Mouse (Mus musculus) adrenal gland, adult 18-20 months (tissue): Measurements from ENCODE around the gene Gdf15. TPM values are rescaled to one million over a fixed set of nuclear protein-coding genes. Genes with fewer than 3 reads are reported as not detected.

Experiments
- DNase-seq, 2 experiments: peaks; one replicate each; pipeline ENCODE4 v3.0.0; 2021 to 2022; ENCODE audit warnings: low spot score in 2 of 2
- long read RNA-seq, 2 experiments: library from polyadenylated mRNA; stranded (forward); transcript quantifications; one replicate each; pipeline ENCODE4 v2.0.0; 2021
- total RNA-seq, 2 experiments: library from RNA; stranded (reverse); gene quantifications; 1 replicate in 1 of 2; 2 replicates in 1 of 2; pipeline ENCODE4 v1.2.3; 2021

Gene Gdf15
- total RNA-seq = 1 to 10 TPM; 2.2 to 6.4 TPM
- long read RNA-seq, experiment 1, partial matches to known transcripts = 0 of 1 reads
- long read RNA-seq, experiment 1, other reads (novel, unspliced or antisense) = 0 of 1 reads
- long read RNA-seq, experiment 2, transcript Gdf15-201 (2 exons, 1,545 nt) = major isoform, 6 of 6 reads
- long read RNA-seq, experiment 2, partial matches to known transcripts = 0 of 6 reads
- long read RNA-seq, experiment 2, other reads (novel, unspliced or antisense) = 0 of 6 reads

DNA sequence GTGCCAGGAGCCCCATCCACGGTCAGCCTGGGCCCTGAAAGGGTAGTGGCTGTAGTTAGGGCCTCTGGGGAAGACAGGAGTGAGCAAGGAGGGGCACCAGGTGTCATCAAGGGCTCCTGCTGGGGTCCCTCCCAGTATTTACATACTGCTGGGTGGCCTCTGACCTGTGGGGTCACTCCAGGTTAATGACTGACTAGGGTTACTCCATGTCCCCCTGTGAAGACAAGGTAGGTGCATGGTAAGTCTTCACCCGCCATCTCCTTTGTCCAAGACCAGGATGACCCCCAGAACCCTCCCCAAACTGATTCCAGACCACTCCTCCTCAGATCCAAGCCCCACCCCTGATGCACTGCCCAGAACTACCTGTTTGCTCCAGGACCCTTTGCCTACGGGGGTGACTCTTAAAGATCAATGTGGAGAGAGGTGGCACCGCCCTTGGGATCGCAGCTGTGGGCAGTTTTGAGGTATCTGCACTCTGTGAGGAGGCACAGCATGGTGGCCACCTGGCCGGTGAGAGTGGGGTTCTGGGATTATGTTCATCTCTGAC is at the start of gene Gdf15:
TSS of gene Gdf15 (minus strand) at position 111 of the 547 bp plus-strand sequence.
- no peak for DNase-seq

DNA sequence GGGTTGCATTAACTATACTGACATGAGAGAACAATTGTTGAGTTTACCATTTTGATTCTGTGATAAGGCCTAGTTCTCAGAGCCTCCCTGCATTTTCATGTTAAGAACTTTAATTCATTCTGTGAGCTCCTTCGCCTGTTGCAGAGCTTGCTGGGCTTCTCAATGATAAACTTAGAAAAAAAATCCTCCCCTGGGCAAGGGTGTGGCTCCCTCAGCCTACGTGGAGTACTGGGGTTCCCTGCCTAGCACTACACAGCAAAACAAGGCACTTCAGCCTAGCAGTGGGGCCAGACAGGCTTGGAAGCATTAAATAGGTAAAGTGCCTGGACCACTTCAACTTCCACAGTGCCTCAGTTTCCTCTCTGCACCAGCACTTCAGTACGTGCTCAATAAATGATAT is 49.2 kb upstream of the Gdf15 start:
- no peak for DNase-seq

DNA sequence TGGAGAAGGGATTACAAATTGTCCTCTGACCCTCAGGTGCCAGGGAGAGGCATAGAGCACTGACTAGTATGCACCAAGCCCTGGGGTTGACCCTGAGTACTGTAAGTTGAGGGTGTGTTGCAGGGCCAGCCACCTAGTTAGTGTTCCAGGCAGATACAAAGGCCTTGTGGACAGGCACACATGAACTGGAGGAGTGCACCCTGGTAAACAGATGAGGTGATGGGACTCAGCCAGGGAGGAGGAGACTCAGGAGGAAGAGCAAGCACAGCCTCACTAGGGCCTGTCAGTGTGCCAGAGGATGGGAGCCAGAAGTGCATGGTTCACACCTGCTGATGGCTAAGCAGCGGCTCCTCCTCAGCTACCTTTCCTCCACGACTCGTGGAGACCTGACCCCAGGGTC is 47.8 kb upstream of the Gdf15 start:
- DNase-seq = no peak

DNA sequence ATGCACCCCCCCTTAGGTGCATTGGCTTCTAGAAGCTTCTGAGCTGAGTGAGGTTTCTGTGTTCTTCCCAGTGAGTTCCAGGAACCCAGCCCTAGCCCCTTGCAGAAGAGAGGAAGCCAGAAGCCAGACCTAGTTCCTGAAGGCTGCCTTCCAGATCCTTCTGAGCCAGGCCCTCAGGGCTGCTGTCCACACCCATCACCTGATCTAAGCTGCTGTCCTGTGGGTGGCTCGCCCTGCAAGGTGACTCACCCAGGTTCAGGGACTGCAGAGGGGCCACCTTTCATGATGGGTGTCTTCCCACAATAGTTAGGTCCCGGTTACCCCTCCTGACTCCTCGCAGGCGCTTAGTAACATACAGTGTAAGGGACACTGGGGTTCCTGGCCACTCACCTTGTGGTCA is 47.1 kb upstream of the Gdf15 start:
- DNase-seq = no peak

DNA sequence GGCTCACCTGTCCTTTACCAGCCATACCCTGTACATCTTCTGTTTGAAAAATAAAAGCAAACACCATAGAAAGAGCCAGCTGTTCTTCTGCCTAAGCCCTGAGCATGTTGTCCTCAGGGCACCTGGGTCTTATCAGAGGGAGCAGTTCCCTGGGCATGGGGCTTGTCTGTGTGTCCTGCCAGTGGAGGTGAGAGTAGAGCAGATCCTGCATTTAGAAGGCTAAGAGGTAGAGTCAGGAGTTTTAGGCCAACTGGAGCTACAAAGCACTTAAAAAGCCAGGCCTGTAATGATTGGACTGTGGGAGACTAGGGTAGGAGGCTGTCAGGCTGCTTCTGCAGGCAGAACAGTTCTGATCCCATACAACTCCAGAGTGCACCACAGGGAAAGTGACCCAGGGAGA is 46.4 kb upstream of the Gdf15 start:
- DNase-seq = no peak

DNA sequence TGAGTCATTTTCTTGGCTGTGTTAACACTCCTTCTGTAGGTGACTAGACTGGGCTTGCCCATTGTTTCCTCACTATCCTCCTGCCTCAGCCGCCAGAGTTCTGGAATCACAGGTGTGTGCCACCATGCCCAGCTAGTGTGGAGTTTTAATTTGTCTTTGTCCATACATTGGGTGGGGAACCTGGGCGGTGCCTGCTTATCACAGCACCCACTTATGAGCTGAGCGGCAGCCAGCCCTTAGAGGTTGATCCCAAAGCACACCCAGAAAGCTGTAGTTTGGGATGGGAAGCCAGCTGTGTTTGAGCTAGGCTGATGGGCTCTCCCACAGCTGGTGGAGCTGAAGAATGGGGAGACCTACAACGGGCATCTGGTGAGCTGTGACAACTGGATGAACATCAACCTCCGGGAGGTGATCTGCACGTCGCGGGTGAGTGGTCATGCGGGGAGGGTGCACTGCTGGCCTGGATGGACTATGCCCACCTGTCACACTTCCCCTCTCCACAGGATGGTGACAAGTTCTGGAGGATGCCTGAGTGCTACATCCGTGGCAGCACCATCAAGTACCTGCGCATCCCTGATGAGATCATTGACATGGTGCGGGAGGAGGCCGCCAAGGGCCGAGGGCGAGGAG is 45.3 kb upstream of the Gdf15 start:
- no peak for DNase-seq

DNA sequence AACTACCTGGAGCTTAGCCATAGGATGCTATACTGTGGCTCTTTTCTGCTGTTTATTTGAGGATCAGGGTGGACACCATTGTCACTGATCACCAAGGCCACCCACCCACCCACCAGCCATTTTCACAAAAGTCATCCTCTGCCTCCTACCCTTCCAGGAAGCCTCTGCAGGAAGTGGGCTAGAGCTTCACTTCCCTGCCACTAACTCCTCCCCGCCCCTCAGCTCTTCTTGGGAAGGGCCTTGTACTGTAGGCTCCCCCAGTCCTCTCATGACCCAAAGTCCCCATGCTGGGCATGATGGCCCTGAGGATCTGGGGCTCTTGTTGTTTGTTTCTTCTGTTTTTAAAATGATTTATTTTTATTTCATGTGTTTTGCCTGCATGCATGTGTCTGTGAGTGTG is 43.1 kb upstream of the Gdf15 start:
- no peak for DNase-seq

DNA sequence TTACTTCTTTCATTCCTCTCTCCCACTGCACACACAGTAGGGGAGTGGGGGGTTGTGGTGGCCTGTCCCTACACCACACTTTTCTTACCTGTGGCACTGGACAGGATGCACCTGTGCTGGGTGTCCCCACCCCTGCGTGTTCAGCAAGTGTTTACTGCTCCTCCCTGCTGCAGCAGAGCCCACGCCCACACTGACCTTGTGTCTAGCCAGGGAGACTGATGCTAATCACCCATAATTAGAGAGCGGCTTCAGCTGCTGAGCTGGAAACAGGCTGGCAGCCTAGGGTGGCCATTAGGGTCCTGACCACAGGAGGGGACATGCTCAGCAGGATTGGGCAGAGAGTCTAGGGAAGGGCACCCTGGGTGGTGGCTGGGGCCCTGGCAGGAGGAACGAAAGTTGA is 42.5 kb upstream of the Gdf15 start:
- DNase-seq = no peak

DNA sequence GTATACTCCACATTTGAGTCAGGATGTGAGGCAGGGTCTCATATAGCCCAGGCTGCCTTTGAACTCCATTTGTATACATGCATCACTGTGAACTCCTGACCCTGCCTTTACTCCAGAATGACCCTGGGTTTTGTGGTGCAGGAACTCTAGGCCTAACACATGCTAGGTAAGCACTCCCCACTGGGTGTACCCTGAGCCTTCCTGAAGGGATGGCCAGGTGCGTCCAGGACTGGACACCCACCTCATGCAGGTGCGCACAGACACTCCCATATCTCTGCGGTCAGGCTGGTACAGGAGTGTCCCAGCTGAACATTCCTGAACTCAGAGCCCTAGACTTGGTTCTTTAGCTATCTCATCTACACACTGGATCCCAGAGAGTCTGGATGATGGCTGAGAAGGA is 41.9 kb upstream of the Gdf15 start:
- DNase-seq = no peak

DNA sequence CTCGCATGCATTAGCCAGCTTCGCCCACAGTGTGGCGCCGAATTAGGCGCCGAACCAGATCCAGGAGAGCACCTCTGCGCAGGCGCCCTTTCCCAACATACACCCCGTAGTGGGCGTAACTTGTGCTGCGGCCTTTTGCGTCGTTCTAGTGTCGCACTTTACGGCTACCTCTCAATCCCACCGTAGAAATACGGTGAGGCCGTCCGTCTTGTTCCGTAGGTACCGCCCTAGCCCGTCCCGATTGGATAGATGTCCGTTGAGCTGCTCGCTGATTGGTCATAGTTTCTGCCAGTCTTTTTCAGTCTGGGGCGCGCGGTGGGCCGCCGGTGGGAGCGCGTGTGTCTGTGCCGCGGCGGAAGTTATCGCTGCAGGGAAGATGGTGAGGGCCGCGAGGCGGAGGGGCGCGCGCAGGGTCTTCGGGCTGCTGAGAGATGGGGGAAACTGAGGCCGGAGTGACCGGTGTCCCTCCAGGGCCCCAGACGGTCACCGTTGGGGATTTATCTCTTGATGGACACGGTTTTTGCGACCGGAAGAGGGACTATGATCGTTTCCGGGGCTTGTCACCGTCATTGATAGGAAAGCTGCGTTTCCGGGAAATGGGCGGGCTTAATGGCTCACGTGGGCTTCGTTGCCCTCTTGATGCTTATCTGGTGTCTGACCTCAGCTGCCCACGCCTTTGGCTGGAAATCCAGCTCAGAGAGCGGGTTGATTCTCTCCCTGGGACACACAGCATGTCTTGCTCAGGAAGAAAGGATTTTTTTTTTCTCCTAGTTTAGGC is 41.0 kb upstream of the Gdf15 start, which contains the start of gene Lsm4:
TSS of gene Lsm4 (plus strand) at position 170 of the 778 bp plus-strand sequence.
- DNase-seq = peak; percentile 95 to 97

DNA sequence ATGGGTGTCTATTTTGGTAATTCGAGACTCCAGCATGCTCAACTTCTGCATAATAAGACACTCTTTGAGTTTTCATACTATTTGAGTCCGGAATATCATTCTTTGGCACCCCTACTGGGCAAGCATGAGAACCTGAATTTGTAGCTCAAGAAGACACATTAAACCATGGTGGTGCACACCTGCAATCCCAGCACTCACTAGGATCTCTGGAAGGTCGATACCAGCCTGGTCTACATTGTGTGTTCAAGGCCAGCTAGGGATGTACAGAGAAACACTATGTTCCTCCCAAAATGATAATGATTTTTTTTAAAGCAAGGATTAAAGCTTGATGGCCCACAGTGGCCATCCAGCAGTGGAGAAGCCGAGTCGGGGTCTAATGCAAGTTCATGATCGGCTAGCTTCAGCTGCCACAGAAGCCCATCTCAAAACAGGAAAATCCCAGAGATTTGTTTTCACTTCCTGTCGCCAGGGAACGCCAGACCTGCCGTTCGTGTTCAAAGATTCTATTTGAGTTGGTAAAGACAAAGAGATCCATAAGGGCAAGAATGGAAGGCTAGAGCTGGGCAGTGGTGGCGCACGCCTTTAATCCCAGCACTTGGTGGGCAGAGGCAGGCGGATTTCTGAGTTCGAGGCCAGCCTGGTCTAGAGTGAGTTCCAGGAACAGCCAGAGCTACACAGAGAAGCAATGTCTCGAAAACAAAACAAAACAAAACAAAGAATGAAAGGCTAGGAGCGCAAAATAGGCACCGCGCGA is 40.2 kb upstream of the Gdf15 start:
- DNase-seq = no peak

DNA sequence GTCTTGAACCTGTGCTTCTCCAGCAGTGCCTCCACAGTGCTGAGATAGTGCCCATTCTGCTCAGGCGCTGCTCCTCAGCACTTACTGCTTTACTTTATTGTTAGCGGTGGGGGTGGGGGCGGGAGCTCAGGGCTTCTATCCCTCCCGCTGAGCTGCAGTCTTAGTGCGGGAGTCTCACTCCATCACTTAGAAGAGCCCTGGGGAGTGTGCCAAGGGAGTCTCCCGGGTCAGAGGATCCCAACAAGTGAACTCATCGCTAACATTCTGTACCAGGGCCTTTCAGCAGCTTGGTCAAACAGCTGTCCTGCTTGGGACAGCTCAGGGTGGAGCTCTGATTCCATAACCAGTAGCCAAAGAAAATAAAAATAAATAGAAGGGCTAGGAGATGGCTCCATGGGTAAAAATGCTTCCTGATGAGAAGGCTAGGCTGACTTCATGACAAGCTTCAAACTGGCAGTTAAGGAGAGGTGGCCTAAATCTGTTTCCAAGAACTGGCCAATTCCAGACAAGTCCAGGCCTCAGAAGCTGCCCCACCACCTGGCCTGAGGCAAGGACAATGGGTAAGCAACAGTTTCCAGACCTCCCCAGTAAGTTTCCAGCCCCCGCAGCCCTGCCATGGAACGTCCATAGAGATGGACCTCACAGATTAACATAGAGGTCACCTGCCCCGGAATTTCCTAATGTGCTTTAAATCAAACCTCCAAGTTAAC is 39.5 kb upstream of the Gdf15 start:
- DNase-seq = no peak

DNA sequence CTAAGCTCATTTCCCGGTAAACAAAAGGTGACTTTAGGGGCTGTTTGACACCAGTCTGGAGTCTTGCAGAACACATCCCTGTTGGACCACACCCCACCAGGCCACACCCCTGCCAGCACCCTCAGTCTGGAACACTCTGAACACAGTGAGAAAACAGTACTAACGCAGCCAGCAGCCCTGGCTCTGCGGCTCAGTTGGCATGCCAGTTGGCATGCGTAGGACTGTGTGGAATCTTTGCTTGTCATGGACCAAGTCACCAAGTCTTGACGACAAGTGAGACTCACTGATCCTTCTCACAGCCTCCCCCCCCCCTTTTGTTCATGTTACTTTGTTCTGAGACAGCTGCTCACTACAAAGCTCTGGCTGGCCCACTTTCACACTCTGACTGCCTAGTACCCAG is 34.8 kb upstream of the Gdf15 start:
- DNase-seq = no peak

DNA sequence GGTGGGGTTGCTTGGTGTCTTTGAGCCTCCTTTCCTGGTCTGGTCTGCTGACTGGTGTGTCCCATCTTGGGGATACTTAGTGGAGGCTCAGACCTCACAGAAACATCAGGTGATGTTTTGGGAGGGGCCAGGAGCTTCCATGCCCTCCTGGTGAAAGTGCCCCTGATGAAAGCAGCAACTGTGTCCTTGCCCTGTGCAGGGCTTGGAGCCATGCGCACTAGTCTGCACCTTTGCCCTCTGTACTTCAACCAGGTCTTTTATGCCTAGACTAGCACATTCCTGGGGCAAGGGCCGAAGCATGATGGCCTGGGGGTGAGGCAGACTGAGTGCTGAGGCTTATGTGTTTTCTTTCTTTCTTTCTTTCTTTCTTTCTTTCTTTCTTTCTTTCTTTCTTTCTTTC is 33.3 kb upstream of the Gdf15 start:
- DNase-seq = no peak

DNA sequence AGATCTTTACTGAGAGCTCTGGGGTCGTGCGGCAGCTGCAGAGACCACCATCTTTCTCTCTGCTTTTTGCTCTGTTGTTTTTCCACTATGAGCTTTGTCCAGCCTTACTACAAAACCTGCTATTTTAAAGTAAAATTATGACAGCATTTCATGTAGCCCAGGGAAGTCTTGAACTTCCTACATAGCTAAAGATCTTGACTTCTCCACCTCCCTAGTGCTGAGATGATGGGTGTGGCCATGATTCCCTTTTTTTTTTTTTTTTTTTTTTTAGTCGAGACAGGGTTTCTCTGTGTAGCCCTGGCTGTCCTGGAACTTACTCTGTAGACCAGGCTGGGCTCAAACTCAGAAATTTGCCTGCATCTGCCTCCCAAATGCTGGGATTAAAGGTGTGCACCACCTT is 32.4 kb upstream of the Gdf15 start:
- DNase-seq = no peak

DNA sequence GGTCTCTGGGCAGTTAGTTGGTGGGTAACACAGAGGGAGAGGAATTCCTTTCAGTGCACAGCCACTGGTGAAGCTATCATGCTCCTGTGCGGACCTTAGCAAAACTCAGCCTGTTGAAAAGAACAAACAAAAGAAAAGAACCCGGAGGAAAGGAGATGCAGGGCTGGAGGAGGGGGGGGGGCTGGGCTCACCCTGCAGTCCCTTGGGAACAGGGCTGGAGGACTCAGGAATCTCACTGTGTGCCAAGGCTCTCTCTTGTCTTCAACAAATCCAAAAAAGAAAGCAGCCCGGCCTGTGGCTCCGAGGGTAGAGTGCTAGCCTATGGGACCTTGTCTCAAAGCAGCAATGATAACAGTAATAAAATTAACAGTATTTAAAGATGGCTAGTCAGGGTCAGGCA is 31.4 kb upstream of the Gdf15 start:
- no peak for DNase-seq

DNA sequence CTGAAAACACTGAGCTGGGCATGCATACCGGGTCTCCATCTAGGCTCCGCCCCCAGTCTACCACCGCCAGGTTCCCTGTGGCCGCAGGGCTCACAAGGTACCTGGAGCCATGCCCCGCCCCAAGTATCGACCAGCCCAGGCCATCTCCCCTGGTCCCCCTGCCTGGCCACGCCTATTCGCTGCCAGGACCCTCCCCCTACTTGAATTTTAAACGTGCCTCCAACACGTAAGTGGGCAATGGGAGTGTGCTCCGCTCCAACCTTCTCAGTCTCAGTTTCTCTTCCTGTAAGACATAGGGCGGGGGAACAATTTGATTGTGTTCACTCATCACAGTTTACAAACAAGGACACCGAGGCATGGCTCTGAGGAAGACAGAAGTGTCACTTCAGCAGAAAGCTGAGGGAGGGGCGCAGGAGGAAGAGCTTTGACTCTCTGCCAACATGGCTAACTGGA is 28.0 kb upstream of the Gdf15 start, which contains the start of gene Pgpep1:
TSS of gene Pgpep1 (minus strand) at position 116 of the 453 bp plus-strand sequence.
- no peak for DNase-seq

DNA sequence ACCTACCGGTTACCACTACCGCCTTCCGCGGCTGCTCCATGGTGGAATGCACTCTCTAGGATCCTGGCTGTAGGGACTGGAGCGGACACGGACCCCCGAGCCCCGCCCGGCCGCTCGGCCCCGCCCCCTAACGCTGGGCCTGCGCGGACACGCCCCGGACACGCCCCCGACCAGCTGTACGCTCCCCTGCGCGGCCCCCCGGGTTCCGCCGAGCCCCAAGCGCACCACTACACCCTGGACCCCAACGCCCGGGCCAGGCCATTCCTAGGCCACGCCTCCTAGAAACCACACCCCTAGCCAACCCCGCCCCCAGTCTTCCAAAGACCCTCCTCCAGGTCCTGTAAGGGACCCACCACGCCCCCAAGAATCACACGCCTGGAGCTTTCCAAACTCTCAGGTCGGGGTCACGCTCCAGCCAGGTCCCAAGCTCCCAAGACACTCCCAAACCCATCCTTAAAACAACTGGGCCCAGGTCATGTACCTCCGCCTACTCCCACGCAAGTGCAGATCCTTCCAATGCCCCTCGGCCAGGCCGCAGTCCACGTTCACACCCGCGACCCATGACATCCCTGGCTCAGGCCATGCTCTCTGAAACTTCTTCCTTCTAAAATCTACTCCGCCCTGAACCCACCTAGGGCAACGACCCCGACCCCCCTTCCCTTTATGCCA is 27.5 kb upstream of the Gdf15 start:
- peak; percentile 91 to 92 for DNase-seq

DNA sequence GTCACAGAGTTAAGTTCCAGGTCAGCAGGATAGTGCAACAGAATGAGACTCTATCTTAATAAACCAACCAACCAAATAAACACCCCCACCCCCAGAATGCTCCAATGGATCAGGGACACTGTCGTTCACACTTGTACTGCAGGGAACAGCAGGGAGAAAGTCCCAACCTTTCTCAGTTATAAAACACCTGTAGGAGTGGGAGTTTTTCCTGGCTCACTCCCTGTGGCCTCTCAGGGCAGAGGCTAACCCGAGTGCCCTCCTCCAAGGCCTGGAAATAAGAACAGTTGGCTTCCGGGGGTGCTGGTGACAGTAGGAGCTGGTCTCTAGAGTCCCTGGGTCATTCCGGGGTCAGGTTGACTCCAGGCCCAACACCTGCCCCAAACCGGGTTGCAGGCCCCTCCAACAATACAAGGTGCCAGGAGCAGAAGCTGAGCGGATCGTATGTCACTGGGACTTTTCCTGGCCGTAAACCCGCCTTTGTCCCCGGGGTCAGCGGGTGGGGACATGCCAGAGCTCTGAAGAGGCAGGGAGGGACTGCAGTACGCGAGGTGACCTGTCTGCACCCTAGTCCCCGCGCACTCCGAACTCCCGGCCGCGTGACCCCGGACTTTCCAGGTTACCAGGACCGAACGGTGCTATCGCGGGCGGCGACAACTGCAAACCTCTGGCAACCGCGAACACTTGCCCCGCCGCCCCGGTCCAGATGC is 26.8 kb upstream of the Gdf15 start:
- DNase-seq = peak in 1 of 2 experiments; percentile 37
